Mouse (Mus musculus) gastrocnemius, postnatal 4 days (tissue): ENCODE measurements around the gene Slc5a4b. TPM values are rescaled to one million over a fixed set of nuclear protein-coding genes. Genes with fewer than 3 reads are reported as not detected.
A peak's percentile ranks its signal among the peaks of the same experiment; 100 is the strongest.
"Not testable (repeated sequence)": the region's sequence is repeated elsewhere in the genome, so short reads cannot be mapped to it uniquely, and the experiment has no call there.

Source experiments
- DNase-seq, 2 experiments: peaks; one replicate each; pipeline ENCODE4 v3.0.0; 2021 to 2022; ENCODE audit warnings: low spot score in 2 of 2, mixed read lengths in 2 of 2
- long read RNA-seq, 2 experiments: library from polyadenylated mRNA; stranded (forward); transcript quantifications; one replicate each; pipeline ENCODE4 v2.0.0; 2021
- total RNA-seq, 2 experiments: library from RNA; stranded (reverse); gene quantifications; 2 replicates each; pipeline ENCODE4 v1.2.3; 2021

The Slc5a4b gene
- total RNA-seq: not detected
- long read RNA-seq, experiment 1: 0 reads
- long read RNA-seq, experiment 2: 0 reads

- no peak for DNase-seq
Measured at GRCm38 (mm10) chr10:76110861-76111260, at the start of gene Slc5a4b. Gene Slc5a4b, minus strand, starts transcription at chr10:76110961.

GRCm38 (mm10) chr10:76158009-76158408 is 47.2 kb upstream of the Slc5a4b start:
- DNase-seq: no peak

- DNase-seq: no peak
Measured at GRCm38 (mm10) chr10:76157528-76157927, 46.8 kb upstream of the Slc5a4b start.

GRCm38 (mm10) chr10:76155911-76156310 is 45.1 kb upstream of the Slc5a4b start:
- no peak for DNase-seq

GRCm38 (mm10) chr10:76147278-76147677 is 36.5 kb upstream of the Slc5a4b start, which contains the start of gene Slc5a4a:
Gene Slc5a4a, plus strand, starts transcription at chr10:76147451.
- no peak for DNase-seq

- no peak for DNase-seq
Measured at GRCm38 (mm10) chr10:76146846-76147245, 36.1 kb upstream of the Slc5a4b start.

- no peak for DNase-seq
Measured at GRCm38 (mm10) chr10:76136318-76136717, 25.6 kb upstream of the Slc5a4b start.

GRCm38 (mm10) chr10:76132506-76132905 is 21.7 kb upstream of the Slc5a4b start:
- no peak for DNase-seq

GRCm38 (mm10) chr10:76121495-76121894 is 10.7 kb upstream of the Slc5a4b start:
- no peak for DNase-seq

GRCm38 (mm10) chr10:76120124-76120711 is 9.5 kb upstream of the Slc5a4b start:
- no peak for DNase-seq

GRCm38 (mm10) chr10:76118741-76119140 is 8.0 kb upstream of the Slc5a4b start:
- no peak for DNase-seq

- peak in 1 of 2 experiments; percentile 54 for DNase-seq
Measured at GRCm38 (mm10) chr10:76117966-76118365, 7.2 kb upstream of the Slc5a4b start.

GRCm38 (mm10) chr10:76097368-76097767 is 13.4 kb downstream of the Slc5a4b start:
- DNase-seq: no peak

- no peak for DNase-seq
Measured at GRCm38 (mm10) chr10:76096580-76096979, 14.2 kb downstream of the Slc5a4b start.

GRCm38 (mm10) chr10:76077008-76077407 is 33.8 kb downstream of the Slc5a4b start:
- not testable (repeated sequence) for DNase-seq

- not testable (repeated sequence) for DNase-seq
Measured at GRCm38 (mm10) chr10:76072080-76072479, 38.7 kb downstream of the Slc5a4b start.

- DNase-seq: no peak
Measured at GRCm38 (mm10) chr10:76067674-76068613, 42.8 kb downstream of the Slc5a4b start.

- DNase-seq: no peak
Measured at GRCm38 (mm10) chr10:76062439-76062838, 48.3 kb downstream of the Slc5a4b start.

- no peak for DNase-seq
Measured at GRCm38 (mm10) chr10:76051860-76052259, 58.9 kb downstream of the Slc5a4b start.

GRCm38 (mm10) chr10:76048967-76049366 is 61.8 kb downstream of the Slc5a4b start:
- DNase-seq: no peak

- no peak for DNase-seq
Measured at GRCm38 (mm10) chr10:76047182-76047869, 63.4 kb downstream of the Slc5a4b start.

GRCm38 (mm10) chr10:76046754-76047153 is 64.0 kb downstream of the Slc5a4b start:
- no peak for DNase-seq
